Mouse (Mus musculus) forebrain, embryonic 16.5 days (tissue): ENCODE results near the gene Eps8. TPM values are rescaled to one million over a fixed set of nuclear protein-coding genes. Genes with fewer than 3 reads are reported as not detected.

ENCODE experiments used
- ATAC-seq: fragments of 200-750 bp; cut with Nextera tagmentation; 2 replicates; pipeline ENCODE4 v1.8.0; 2017; ENCODE audit warnings: mild to moderate bottlenecking, moderate library complexity
- H3K27ac ChIP-seq: fragments of 300-500 bp; sonication (generic); 2 replicates; pipeline ENCODE4 v1.5.1; 2014; ENCODE audit warnings: low read length, control low read depth
- H3K27me3 ChIP-seq: fragments of 300-500 bp; sonication (generic); replicated peaks from 2 replicates; pipeline ENCODE4 v1.6.1; 2014; ENCODE audit warnings: low read length; ENCODE audit not compliant: control insufficient read depth, insufficient read depth
- H3K36me3 ChIP-seq: fragments of 300-500 bp; sonication (generic); 2 replicates; pipeline ENCODE4 v1.6.1; 2014; ENCODE audit not compliant: control insufficient read depth, insufficient read depth
- H3K4me1 ChIP-seq: fragments of 300-500 bp; sonication (generic); replicated peaks from 2 replicates; pipeline ENCODE4 v1.6.1; 2014; ENCODE audit warnings: low read length; ENCODE audit not compliant: control insufficient read depth, insufficient read depth
- H3K4me2 ChIP-seq: fragments of 300-500 bp; sonication (generic); 2 replicates; pipeline ENCODE4 v1.6.1; 2014; ENCODE audit warnings: mild to moderate bottlenecking, low read length, control low read depth
- H3K4me3 ChIP-seq: fragments of 300-500 bp; sonication (generic); replicated peaks from 2 replicates; pipeline ENCODE4 v1.5.1; 2014; ENCODE audit warnings: mild to moderate bottlenecking, low read length, control low read depth
- H3K9ac ChIP-seq: fragments of 300-500 bp; sonication (generic); replicated peaks from 2 replicates; pipeline ENCODE4 v1.6.1; 2014; ENCODE audit warnings: low read depth, low read length, control low read depth
- H3K9me3 ChIP-seq: fragments of 300-500 bp; sonication (generic); 2 replicates; pipeline ENCODE4 v1.6.1; 2016; ENCODE audit warnings: low read length; ENCODE audit not compliant: control insufficient read depth
- WGBS: fragments of 180-500 bp; shearing (Covaris S2); extraction: QIAGEN DNeasy Blood & Tissue Kit; methylation state at CpG from one replicate; pipeline ENCODE4 v1.1.7; 2014; 5-methylcytosine and 5-hydroxymethylcytosine counted together
- polyA plus RNA-seq: library from polyadenylated mRNA; unstranded; fragments of >200 nt; fragmentation: Nextera tagmentation; extraction: Ambion mirVana; gene quantifications from 2 replicates; pipeline ENCODE4 v1.2.1, GENCODE M21; 2015

Gene Eps8
- polyA plus RNA-seq, 1 experiment from 2014 or later, result 20.9 TPM

DNA sequence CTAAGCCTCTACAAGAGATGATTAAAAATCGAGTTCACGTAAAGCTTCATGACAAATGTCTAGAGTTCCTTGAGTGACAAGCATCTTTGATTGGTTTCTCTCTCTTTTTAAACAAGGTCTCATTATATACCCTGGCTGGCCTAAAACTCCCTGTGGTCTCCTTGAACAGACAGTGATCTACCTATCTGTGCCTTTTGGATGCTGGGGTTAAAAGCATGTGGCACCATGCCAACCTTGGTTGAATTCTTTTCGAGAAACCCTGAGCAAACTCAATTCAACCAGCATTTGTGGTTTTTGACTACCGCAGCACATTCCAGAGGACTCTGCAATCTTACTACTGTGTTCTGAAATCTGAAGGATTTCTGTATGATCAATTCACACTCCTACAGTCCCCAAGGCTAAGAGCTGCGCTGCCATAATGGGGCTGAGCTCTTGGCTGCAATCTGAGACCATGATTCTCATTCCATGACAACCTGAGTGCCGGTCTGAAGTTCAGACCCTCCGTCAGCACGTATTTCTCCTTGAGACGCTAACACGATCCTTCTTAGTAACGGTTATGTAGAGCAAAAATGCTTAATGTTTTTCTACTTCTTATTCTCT lies 33.9 kb upstream of the Eps8 start:
- 71% methylated on average over 11 of the region's 11 CpGs for WGBS
- no peaks in the 10 kb centered on the region for H3K9me3 ChIP-seq
- no peak overlapping the region for H3K4me3 ChIP-seq
- no peak for ATAC-seq
- no peaks in the 10 kb centered on the region for H3K4me1 ChIP-seq
- no peaks in the 10 kb centered on the region for H3K27me3 ChIP-seq
- H3K4me2 ChIP-seq, result no peak overlapping the region
- H3K9ac ChIP-seq, result no peak overlapping the region
- H3K27ac ChIP-seq, result no peak overlapping the region
- H3K36me3 ChIP-seq, result no peaks in the 10 kb centered on the region

GRCm38 (mm10) chr6:137688079-137688478 lies 33.4 kb upstream of the Eps8 start:
- H3K27ac ChIP-seq, result no peak overlapping the region
- H3K4me3 ChIP-seq, result no peak overlapping the region
- no peak overlapping the region for H3K4me2 ChIP-seq
- H3K36me3 ChIP-seq, result no peaks in the 10 kb centered on the region
- no peak for ATAC-seq
- 85% methylated on average over 3 of the region's 3 CpGs for WGBS
- no peaks in the 10 kb centered on the region for H3K4me1 ChIP-seq
- H3K9me3 ChIP-seq, result no peaks in the 10 kb centered on the region
- no peak overlapping the region for H3K9ac ChIP-seq
- no peaks in the 10 kb centered on the region for H3K27me3 ChIP-seq

DNA sequence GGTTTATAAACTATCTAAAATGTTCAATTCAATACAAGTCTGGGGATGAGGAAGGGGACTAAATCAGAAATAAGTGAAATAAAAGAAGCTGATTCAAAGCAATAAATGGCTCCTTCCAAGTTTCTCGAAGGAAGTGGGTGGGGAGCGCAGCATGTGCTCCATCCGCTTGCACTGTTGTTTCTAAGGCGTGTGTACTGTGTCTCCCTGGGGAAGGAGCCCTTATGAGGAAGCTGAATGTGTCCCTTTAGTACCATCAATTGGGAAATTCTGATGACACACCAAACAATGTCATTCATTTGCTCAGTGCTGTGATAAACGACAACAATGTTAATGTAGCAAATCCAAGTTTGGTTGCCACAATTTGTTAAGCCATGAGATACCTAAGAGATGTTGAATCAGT lies 33.0 kb upstream of the Eps8 start:
- H3K4me2 ChIP-seq, result no peak overlapping the region
- H3K9ac ChIP-seq, result no peak overlapping the region
- no peaks in the 10 kb centered on the region for H3K36me3 ChIP-seq
- ATAC-seq, result no peak
- WGBS, result 95% methylated on average over 5 of the region's 5 CpGs
- H3K27me3 ChIP-seq, result no peaks in the 10 kb centered on the region
- H3K9me3 ChIP-seq, result no peaks in the 10 kb centered on the region
- H3K4me3 ChIP-seq, result no peak overlapping the region
- H3K4me1 ChIP-seq, result no peaks in the 10 kb centered on the region
- no peak overlapping the region for H3K27ac ChIP-seq

GRCm38 (mm10) chr6:137682629-137683028 lies 28.0 kb upstream of the Eps8 start:
- ATAC-seq, result no peak
- H3K9ac ChIP-seq, result no peak overlapping the region
- no peak overlapping the region for H3K4me2 ChIP-seq
- no peak overlapping the region for H3K4me3 ChIP-seq
- 89% methylated on average over 2 of the region's 2 CpGs for WGBS
- no peaks in the 10 kb centered on the region for H3K27me3 ChIP-seq
- no peaks in the 10 kb centered on the region for H3K36me3 ChIP-seq
- H3K9me3 ChIP-seq, result no peaks in the 10 kb centered on the region
- H3K27ac ChIP-seq, result no peak overlapping the region
- H3K4me1 ChIP-seq, result no peaks in the 10 kb centered on the region

GRCm38 (mm10) chr6:137681000-137681399 lies 26.3 kb upstream of the Eps8 start:
- H3K9ac ChIP-seq, result no peak overlapping the region

DNA sequence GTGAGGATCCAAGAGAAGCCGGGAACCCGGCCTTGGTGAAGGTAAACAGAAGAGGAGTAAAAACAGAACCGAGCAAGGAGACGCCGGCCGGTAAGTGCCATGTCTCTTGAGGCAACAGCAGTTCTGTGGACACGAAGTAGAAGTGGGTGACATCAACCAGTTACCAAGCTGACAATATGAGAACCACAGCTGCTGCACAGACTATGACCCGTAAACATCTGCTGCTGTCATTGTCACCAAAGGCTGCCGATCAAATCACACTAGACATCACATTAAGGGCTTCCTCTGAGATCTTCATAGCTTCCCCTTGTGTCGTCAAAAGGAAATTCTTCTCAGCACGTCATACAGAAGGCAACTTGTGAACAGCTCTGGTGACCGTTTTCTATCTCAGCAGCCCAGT lies 21.9 kb upstream of the Eps8 start:
- Histone ChIP-seq H3K4me2 (no peak overlapping the region), H3K9ac (no peak overlapping the region), H3K36me3 (no peaks in the 10 kb centered on the region), H3K4me1 (no peaks in the 10 kb centered on the region), H3K27ac (no peak overlapping the region), H3K9me3 (no peaks in the 10 kb centered on the region), H3K27me3 (no peaks in the 10 kb centered on the region), H3K4me3 (no peak overlapping the region)
- no peak for ATAC-seq
- WGBS, result 95% methylated on average over 12 of the region's 12 CpGs

More at GRCm38 (mm10) chr6:137681000-137681399, 26.3 kb upstream of the Eps8 start:
- no peak for ATAC-seq
- no peaks in the 10 kb centered on the region for H3K27me3 ChIP-seq
- 91% methylated on average over 2 of the region's 2 CpGs for WGBS
- H3K36me3 ChIP-seq, result no peaks in the 10 kb centered on the region
- no peaks in the 10 kb centered on the region for H3K4me1 ChIP-seq
- no peak overlapping the region for H3K4me2 ChIP-seq
- H3K27ac ChIP-seq, result no peak overlapping the region
- no peaks in the 10 kb centered on the region for H3K9me3 ChIP-seq
- H3K4me3 ChIP-seq, result no peak overlapping the region

DNA sequence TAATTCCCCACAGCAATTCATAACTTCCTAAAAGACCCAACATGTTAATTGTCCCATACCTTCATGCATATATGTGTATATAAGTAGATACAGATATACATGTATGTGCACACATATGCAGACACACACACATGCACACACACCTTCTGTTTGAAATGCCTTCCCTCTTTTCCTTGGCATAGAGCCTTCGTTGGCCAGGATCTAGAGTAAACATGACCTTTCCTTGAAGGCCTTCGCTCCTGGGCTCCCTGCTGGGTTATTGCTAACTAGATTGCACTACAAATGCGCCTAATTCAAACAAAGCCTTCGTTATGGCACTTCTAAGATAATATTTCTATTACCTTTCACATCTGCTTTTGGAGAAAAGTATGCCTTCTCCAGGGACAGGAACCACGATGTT lies 20.9 kb upstream of the Eps8 start:
- Histone ChIP-seq H3K27me3 (no peaks in the 10 kb centered on the region), H3K36me3 (no peaks in the 10 kb centered on the region), H3K4me1 (no peaks in the 10 kb centered on the region), H3K27ac (no peak overlapping the region), H3K4me3 (no peak overlapping the region), H3K9ac (no peak overlapping the region), H3K9me3 (no peaks in the 10 kb centered on the region), H3K4me2 (no peak overlapping the region)
- 71% methylated on average over 5 of the region's 5 CpGs for WGBS
- ATAC-seq, result no peak

GRCm38 (mm10) chr6:137673301-137673700 lies 18.6 kb upstream of the Eps8 start:
- Histone ChIP-seq H3K4me3 (no peak overlapping the region), H3K27me3 (no peaks in the 10 kb centered on the region), H3K4me1 (no peaks in the 10 kb centered on the region), H3K9ac (no peak overlapping the region), H3K36me3 (no peaks in the 10 kb centered on the region), H3K27ac (no peak overlapping the region), H3K4me2 (no peak overlapping the region), H3K9me3 (no peaks in the 10 kb centered on the region)
- 61% methylated on average over 15 of the region's 15 CpGs for WGBS
- no peak for ATAC-seq

DNA sequence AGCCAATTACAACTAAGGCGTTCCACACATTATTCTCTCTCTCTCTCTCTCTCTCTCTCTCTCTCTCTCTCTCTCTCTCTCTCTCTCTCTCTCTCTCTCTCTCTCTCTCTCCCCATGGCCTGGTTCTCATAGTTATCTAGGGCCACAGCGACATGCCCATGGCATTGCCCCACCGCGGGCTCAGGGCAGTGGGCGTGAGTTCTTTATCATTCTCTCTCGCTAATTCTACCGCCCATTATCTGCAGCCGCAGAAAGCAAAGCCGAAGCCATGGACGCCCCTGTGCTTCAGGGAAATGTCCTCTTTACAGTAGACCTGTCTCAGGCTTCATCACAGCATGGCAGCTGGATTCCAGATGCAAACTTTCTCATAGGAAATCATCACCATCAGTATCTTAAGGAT lies 16.9 kb upstream of the Eps8 start:
- no peak overlapping the region for H3K4me2 ChIP-seq
- H3K4me1 ChIP-seq, result no peaks in the 10 kb centered on the region
- no peaks in the 10 kb centered on the region for H3K27me3 ChIP-seq
- no peaks in the 10 kb centered on the region for H3K36me3 ChIP-seq
- no peaks in the 10 kb centered on the region for H3K9me3 ChIP-seq
- 83% methylated on average over 10 of the region's 10 CpGs for WGBS
- no peak overlapping the region for H3K9ac ChIP-seq
- no peak overlapping the region for H3K4me3 ChIP-seq
- ATAC-seq, result no peak
- H3K27ac ChIP-seq, result no peak overlapping the region

DNA sequence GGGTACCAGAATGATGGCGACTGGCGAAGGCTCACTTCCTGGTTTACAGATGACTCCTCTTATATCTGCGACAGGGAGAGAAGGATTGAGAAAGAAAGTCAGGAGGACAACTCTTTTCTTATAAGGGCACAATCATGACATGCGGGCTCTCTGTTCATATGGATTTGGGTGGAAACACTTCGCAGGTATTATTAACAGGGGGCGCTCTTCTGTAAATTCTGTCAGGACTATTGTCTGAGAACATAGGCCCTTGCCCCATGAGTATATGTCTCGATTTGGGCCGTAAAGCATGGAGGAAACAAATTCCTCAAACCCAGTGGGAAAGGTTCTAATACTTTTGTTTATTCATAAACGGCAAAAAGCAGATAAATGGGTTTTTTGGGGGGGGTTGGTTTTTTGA lies 16.1 kb upstream of the Eps8 start:
- 94% methylated on average over 9 of the region's 9 CpGs for WGBS
- H3K4me1 ChIP-seq, result no peaks in the 10 kb centered on the region
- ATAC-seq, result no peak
- no peak overlapping the region for H3K9ac ChIP-seq
- no peak overlapping the region for H3K4me2 ChIP-seq
- H3K27me3 ChIP-seq, result no peaks in the 10 kb centered on the region
- H3K36me3 ChIP-seq, result no peaks in the 10 kb centered on the region
- no peak overlapping the region for H3K27ac ChIP-seq
- no peaks in the 10 kb centered on the region for H3K9me3 ChIP-seq
- H3K4me3 ChIP-seq, result no peak overlapping the region
